Mouse (Mus musculus): Measurements from ENCODE around the gene Suox. TPM values are rescaled to one million over a fixed set of nuclear protein-coding genes. Genes with fewer than 3 reads are reported as not detected.
"Not testable (repeated sequence)": the region's sequence is repeated elsewhere in the genome, so short reads cannot be mapped to it uniquely, and the experiment has no call there.

The Suox gene
- polyA plus RNA-seq, 1 experiment: 11.4 TPM

- TF ChIP-seq CTCF (IDR thresholded peaks at IDR 0.05; ENCODE audit: borderline replicate concordance, extremely low read depth, insufficient read depth, insufficient read length) (no peak), POLR2A (IDR thresholded peaks at IDR 0.05; ENCODE audit: borderline replicate concordance, extremely low read depth, insufficient read depth, insufficient read length, poor library complexity, severe bottlenecking) (no peak)
- no peak for DNase-seq (ENCODE audit: low read depth)
These were observed 33.9 kb downstream of the Suox start for GRCm38 (mm10) chr10:128639999-128640398.

GRCm38 (mm10) chr10:128637011-128637410, 36.9 kb downstream of the Suox start:
- TF ChIP-seq CTCF (IDR thresholded peaks at IDR 0.05; ENCODE audit: borderline replicate concordance, extremely low read depth, insufficient read depth, insufficient read length) (no peak), POLR2A (IDR thresholded peaks at IDR 0.05; ENCODE audit: borderline replicate concordance, extremely low read depth, insufficient read depth, insufficient read length, poor library complexity, severe bottlenecking) (no peak)
- no peak for DNase-seq (ENCODE audit: low read depth)

GRCm38 (mm10) chr10:128636561-128636960, 37.3 kb downstream of the Suox start:
- no peak for DNase-seq (ENCODE audit: low read depth)
- TF ChIP-seq POLR2A (IDR thresholded peaks at IDR 0.05; ENCODE audit: borderline replicate concordance, extremely low read depth, insufficient read depth, insufficient read length, poor library complexity, severe bottlenecking) (no peak), CTCF (IDR thresholded peaks at IDR 0.05; ENCODE audit: borderline replicate concordance, extremely low read depth, insufficient read depth, insufficient read length) (no peak)

GRCm38 (mm10) chr10:128635697-128636096, 38.2 kb downstream of the Suox start:
- TF ChIP-seq CTCF (IDR thresholded peaks at IDR 0.05; ENCODE audit: borderline replicate concordance, extremely low read depth, insufficient read depth, insufficient read length): no peak
- no peak for TF ChIP-seq POLR2A (IDR thresholded peaks at IDR 0.05; ENCODE audit: borderline replicate concordance, extremely low read depth, insufficient read depth, insufficient read length, poor library complexity, severe bottlenecking)
- no peak for DNase-seq (ENCODE audit: low read depth)

GRCm38 (mm10) chr10:128631571-128631970, 42.3 kb downstream of the Suox start:
- TF ChIP-seq CTCF (IDR thresholded peaks at IDR 0.05; ENCODE audit: borderline replicate concordance, extremely low read depth, insufficient read depth, insufficient read length) (no peak), POLR2A (IDR thresholded peaks at IDR 0.05; ENCODE audit: borderline replicate concordance, extremely low read depth, insufficient read depth, insufficient read length, poor library complexity, severe bottlenecking) (no peak)
- DNase-seq (ENCODE audit: low read depth): no peak

- not testable (repeated sequence) for DNase-seq (ENCODE audit: low read depth)
These were observed 43.6 kb downstream of the Suox start for GRCm38 (mm10) chr10:128630306-128630705.

GRCm38 (mm10) chr10:128629746-128630145, 44.1 kb downstream of the Suox start:
- TF ChIP-seq CTCF (IDR thresholded peaks at IDR 0.05; ENCODE audit: borderline replicate concordance, extremely low read depth, insufficient read depth, insufficient read length) (no peak), POLR2A (IDR thresholded peaks at IDR 0.05; ENCODE audit: borderline replicate concordance, extremely low read depth, insufficient read depth, insufficient read length, poor library complexity, severe bottlenecking) (no peak)
- DNase-seq (ENCODE audit: low read depth): no peak

- DNase-seq (ENCODE audit: low read depth): no peak
- TF ChIP-seq CTCF (IDR thresholded peaks at IDR 0.05; ENCODE audit: borderline replicate concordance, extremely low read depth, insufficient read depth, insufficient read length) (no peak), POLR2A (IDR thresholded peaks at IDR 0.05; ENCODE audit: borderline replicate concordance, extremely low read depth, insufficient read depth, insufficient read length, poor library complexity, severe bottlenecking) (no peak)
These were observed 46.2 kb downstream of the Suox start for GRCm38 (mm10) chr10:128627398-128628317.

- DNase-seq (ENCODE audit: low read depth): peak; percentile 100
- peak; percentile 12; the same call in 1 of the 2 replicates for TF ChIP-seq CTCF (IDR thresholded peaks at IDR 0.05; ENCODE audit: borderline replicate concordance, extremely low read depth, insufficient read depth, insufficient read length)
- peak; percentile 66; the same call in 1 of the 2 replicates for TF ChIP-seq POLR2A (IDR thresholded peaks at IDR 0.05; ENCODE audit: borderline replicate concordance, extremely low read depth, insufficient read depth, insufficient read length, poor library complexity, severe bottlenecking)
These were observed 47.3 kb downstream of the Suox start, which contains the start of gene Rps26 for GRCm38 (mm10) chr10:128626311-128627310. Rps26 (minus strand) TSS chr10:128626747.

- DNase-seq (ENCODE audit: low read depth): no peak
- no peak for TF ChIP-seq CTCF (IDR thresholded peaks at IDR 0.05; ENCODE audit: borderline replicate concordance, extremely low read depth, insufficient read depth, insufficient read length)
- TF ChIP-seq POLR2A (IDR thresholded peaks at IDR 0.05; ENCODE audit: borderline replicate concordance, extremely low read depth, insufficient read depth, insufficient read length, poor library complexity, severe bottlenecking): no peak
These were observed 48.5 kb downstream of the Suox start for GRCm38 (mm10) chr10:128625287-128625894.

GRCm38 (mm10) chr10:128623106-128623613, 50.7 kb downstream of the Suox start:
- not testable (repeated sequence) for DNase-seq (ENCODE audit: low read depth)

Measured in brain, embryonic 14.5 days (tissue).